In genomic region chr2:20167073-20167472, GRCm38 (mm10) we compare ENCODE assay signal across 14 mouse cellular contexts.
DNase-seq lines count a peak whose midpoint lies in the region; ATAC-seq and TF ChIP-seq lines count a peak whose summit lies in the region.
"Had no signal": no experiment of that assay in that cellular context is flagged by ENCODE, and none has a peak within 500 bp of the region (broad histone marks: within the 10 kb centered on the region; RNA-seq: fewer than 3 reads in every experiment).

No protein-coding gene starts in this region.

- no peak overlapping the region for H3K27ac ChIP-seq in forebrain, postnatal 0 days (ENCODE audit: low read depth, low read length)
- H3K27ac ChIP-seq in forebrain, embryonic 12.5 days: no peak overlapping the region
- peak overlapping the region; percentile 37 for H3K27ac ChIP-seq in brown adipose tissue, adult 24 weeks (replicated peaks; ENCODE audit: low read depth, low read length)
- H3K27ac ChIP-seq: limb, embryonic 10.5 days; liver, embryonic 14.5 days; neural tube, embryonic 15.5 days had no signal

- no peaks in the 10 kb centered on the region for H3K36me3 ChIP-seq in forebrain, postnatal 0 days (ENCODE audit: insufficient read depth)
- no peaks in the 10 kb centered on the region for H3K36me3 ChIP-seq in forebrain, embryonic 12.5 days (replicated peaks)
- H3K36me3 ChIP-seq: G1E; heart, embryonic 12.5 days; limb, embryonic 10.5 days; neural tube, embryonic 15.5 days had no signal

- H3K4me2 ChIP-seq in forebrain, postnatal 0 days (ENCODE audit: low read depth): no peak overlapping the region
- no peak overlapping the region for H3K4me2 ChIP-seq in forebrain, embryonic 12.5 days
- H3K4me2 ChIP-seq: heart, embryonic 12.5 days; neural tube, embryonic 15.5 days had no signal

- H3K27me3 ChIP-seq in forebrain, postnatal 0 days (ENCODE audit: insufficient read depth, low read length): no peaks in the 10 kb centered on the region
- H3K27me3 ChIP-seq in forebrain, embryonic 12.5 days: no peaks in the 10 kb centered on the region
- H3K27me3 ChIP-seq: heart, embryonic 12.5 days; neural tube, embryonic 15.5 days had no signal

- H3K9me3 ChIP-seq in forebrain, postnatal 0 days (ENCODE audit: low read length): no peaks in the 10 kb centered on the region
- no peaks in the 10 kb centered on the region for H3K9me3 ChIP-seq in forebrain, embryonic 12.5 days
- H3K9me3 ChIP-seq: G1E; heart, embryonic 12.5 days; limb, embryonic 10.5 days; neural tube, embryonic 15.5 days had no signal

- no peak for DNase-seq in forebrain, postnatal 0 days
- DNase-seq in kidney, adult 11 months: peak; percentile 2
- no peak for DNase-seq in kidney, postnatal 14 days
- DNase-seq in retina, embryonic 14.5 days (ENCODE audit: low spot score): peak; percentile 83
- no peak for DNase-seq in thymus, postnatal 25 days

- H3K4me3 ChIP-seq in forebrain, postnatal 0 days (ENCODE audit: low read depth, low read length): no peak overlapping the region
- no peak overlapping the region for H3K4me3 ChIP-seq in forebrain, embryonic 12.5 days (replicated peaks)
- H3K4me3 ChIP-seq in brown adipose tissue, adult 24 weeks (ENCODE audit: insufficient read depth, low read depth, low read length): no peak overlapping the region
- H3K4me3 ChIP-seq: heart, embryonic 12.5 days; limb, embryonic 10.5 days; neural tube, embryonic 15.5 days had no signal

- no peak overlapping the region for H3K9ac ChIP-seq in forebrain, postnatal 0 days
- H3K9ac ChIP-seq in forebrain, embryonic 12.5 days: no peak overlapping the region
- H3K9ac ChIP-seq: heart, embryonic 12.5 days; liver, embryonic 14.5 days; neural tube, embryonic 15.5 days had no signal

- no peaks in the 10 kb centered on the region for H3K4me1 ChIP-seq in forebrain, postnatal 0 days (ENCODE audit: insufficient read depth)
- H3K4me1 ChIP-seq in forebrain, embryonic 12.5 days: no peaks in the 10 kb centered on the region
- peaks cover 18% of the 10 kb centered on the region; the same call in 1 of the 2 replicates for H3K4me1 ChIP-seq in brown adipose tissue, adult 24 weeks (ENCODE audit: control insufficient read depth, insufficient read depth, insufficient read length, low read length)
- H3K4me1 ChIP-seq: heart, embryonic 12.5 days; limb, embryonic 10.5 days; neural tube, embryonic 15.5 days had no signal

- no peak for TF ChIP-seq CTCF in forebrain, postnatal 0 days (IDR thresholded peaks at IDR 0.05; ENCODE audit: low read depth)

- WGBS in forebrain, postnatal 0 days: 40% methylated on average over 1 of the region's 1 CpGs
- WGBS in forebrain, embryonic 12.5 days: 77% methylated on average over 1 of the region's 1 CpGs

- peak; percentile 25; the same call in 1 of the 2 replicates for ATAC-seq in forebrain, postnatal 0 days
- ATAC-seq in forebrain, embryonic 12.5 days (ENCODE audit: low FRiP score): no peak
- ATAC-seq: activated CD4-positive, CD25-positive, alpha-beta regulatory T cell, adult 4 months; inflammation-experienced regulatory T-cells, adult 6 months had no signal

Comparison
In these comparisons a context has a peak if more than half of its experiments do, and no peak if none do; other contexts are left out.
1. DNase-seq: peak in kidney, adult 11 months (single experiment) and retina, embryonic 14.5 days (single experiment); none in forebrain, postnatal 0 days (single experiment), kidney, postnatal 14 days (single experiment) and thymus, postnatal 25 days (single experiment).